Mouse (Mus musculus) bone marrow, adult 2 months (tissue): ENCODE data around the gene Gm49601.

Source experiments
- CTCF ChIP-seq: fragments of 200-500 bp; IDR thresholded peaks from 2 replicates; pipeline ENCODE4 v1.5.1; 2011; ENCODE audit warnings: low read length, control low read depth; ENCODE audit not compliant: control insufficient read depth, insufficient read depth
- POLR2A ChIP-seq: fragments of 200-500 bp; IDR thresholded peaks from 2 replicates; pipeline ENCODE4 v1.6.1; 2011; ENCODE audit warnings: low read depth, mild to moderate bottlenecking, control low read depth, low read length, borderline replicate concordance; ENCODE audit not compliant: control insufficient read depth

DNA sequence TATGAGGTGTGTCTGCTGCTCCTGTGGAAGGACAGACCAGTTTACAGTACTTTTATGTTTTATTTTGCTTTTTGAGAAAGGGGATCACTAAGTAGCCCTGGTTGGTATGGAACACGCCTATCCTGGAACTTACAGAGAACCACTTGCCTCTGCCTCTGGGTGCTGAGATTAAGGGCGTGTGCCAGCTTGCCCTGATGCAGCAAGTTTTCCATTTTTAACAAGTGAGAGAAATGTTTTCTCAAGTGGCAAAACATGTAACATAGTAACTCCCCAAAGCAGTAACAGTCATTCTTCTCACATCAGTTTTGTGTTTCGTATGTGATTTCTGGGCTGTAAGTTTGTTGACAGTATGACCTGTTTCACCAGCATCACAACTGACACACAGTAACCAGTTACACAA is 46.8 kb upstream of the Gm49601 start:
- TF ChIP-seq CTCF (no peak), POLR2A (no peak)
